Mouse (Mus musculus): ENCODE data around the gene Hist1h4j. TPM values are rescaled to one million over a fixed set of nuclear protein-coding genes. Genes with fewer than 3 reads are reported as not detected.
"Not testable (repeated sequence)": the region's sequence is repeated elsewhere in the genome, so short reads cannot be mapped to it uniquely, and the experiment has no call there.

The Hist1h4j gene
- polyA plus RNA-seq, 1 experiment, result 58.6 TPM

DNA sequence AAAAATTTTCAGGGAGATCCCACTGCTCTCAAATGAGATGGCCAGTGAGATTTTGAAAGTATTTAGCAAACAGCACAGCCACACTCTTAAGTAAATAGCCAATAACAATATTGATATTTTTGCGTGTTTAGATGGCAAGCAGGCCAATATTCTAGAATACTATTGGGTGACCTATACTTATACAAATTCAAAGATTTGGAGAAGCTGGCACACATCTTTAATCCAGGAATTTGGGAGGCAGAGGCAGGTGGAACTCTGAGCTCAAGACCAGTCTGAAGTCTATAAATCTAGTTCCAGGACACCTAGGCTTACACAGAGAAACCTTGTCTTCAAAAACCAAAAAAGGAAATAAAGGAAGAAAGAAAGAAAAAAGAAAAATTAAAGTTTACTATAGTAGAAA, 46.8 kb downstream of the Hist1h4j start:
- Histone ChIP-seq H3K27ac (ENCODE audit: control insufficient read depth, insufficient read depth, low read depth, low read length, poor library complexity) (no peak overlapping the region), H3K4me1 (ENCODE audit: control insufficient read depth, insufficient read depth, low read length) (peaks cover 4% of the 10 kb centered on the region; the same call in 1 of the 2 replicates), H3K4me3 (replicated peaks; ENCODE audit: control insufficient read depth, low read depth, low read length) (no peak overlapping the region)
- WGBS, result 84% methylated on average over 1 of the region's 1 CpGs
- no peak for TF ChIP-seq POLR2A (IDR thresholded peaks at IDR 0.05; ENCODE audit: borderline replicate concordance, control insufficient read depth, low read depth, low read length)
- TF ChIP-seq CTCF (IDR thresholded peaks at IDR 0.05; ENCODE audit: control insufficient read depth, insufficient read depth, low read length), result no peak

DNA sequence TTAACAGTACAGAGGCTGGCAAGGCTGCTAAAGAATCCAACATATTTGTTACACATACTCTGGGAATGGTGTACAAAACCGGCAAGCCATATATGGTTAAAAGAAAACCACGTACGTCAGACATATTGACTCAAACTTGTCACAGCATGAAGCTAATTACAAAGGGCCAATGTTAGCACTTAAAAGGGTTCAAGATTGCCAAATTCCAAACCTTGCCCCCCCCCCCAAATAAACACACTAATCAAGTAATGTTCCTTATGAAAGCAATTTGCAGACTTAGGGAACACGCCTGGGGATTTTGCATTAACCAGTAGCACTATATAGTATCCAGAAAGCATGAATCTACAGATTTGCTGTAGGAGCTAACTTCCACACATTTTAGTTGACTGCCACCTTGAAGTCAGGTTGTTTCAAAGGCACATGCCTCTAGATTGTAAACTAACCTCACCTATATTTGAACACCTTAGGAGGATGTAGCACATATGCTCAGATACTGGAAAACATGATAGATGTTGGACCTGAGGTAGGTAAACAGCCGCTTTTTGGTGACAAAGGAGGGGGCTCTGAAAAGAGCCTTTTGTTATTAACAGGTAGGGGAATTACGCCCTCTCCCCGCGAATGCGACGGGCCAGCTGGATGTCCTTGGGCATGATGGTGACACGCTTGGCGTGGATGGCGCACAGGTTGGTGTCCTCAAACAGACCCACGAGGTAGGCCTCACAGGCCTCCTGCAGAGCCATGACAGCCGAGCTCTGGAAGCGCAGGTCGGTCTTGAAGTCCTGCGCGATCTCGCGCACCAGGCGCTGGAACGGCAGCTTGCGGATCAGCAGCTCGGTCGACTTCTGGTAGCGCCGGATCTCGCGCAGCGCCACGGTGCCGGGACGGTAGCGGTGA, 47.7 kb downstream of the Hist1h4j start:
- Histone ChIP-seq H3K4me3 (replicated peaks; ENCODE audit: control insufficient read depth, low read depth, low read length) (peak overlapping the region; percentile 63), H3K27ac (ENCODE audit: control insufficient read depth, insufficient read depth, low read depth, low read length, poor library complexity) (peak overlapping the region; percentile 98)
- not testable (repeated sequence) for H3K4me1 ChIP-seq (ENCODE audit: control insufficient read depth, insufficient read depth, low read length)
- WGBS, result under 1% methylated on average over 14 of the region's 35 CpGs
- TF ChIP-seq POLR2A (IDR thresholded peaks at IDR 0.05; ENCODE audit: borderline replicate concordance, control insufficient read depth, low read depth, low read length), result peak; percentile 97; the same call in 1 of the 2 replicates

DNA sequence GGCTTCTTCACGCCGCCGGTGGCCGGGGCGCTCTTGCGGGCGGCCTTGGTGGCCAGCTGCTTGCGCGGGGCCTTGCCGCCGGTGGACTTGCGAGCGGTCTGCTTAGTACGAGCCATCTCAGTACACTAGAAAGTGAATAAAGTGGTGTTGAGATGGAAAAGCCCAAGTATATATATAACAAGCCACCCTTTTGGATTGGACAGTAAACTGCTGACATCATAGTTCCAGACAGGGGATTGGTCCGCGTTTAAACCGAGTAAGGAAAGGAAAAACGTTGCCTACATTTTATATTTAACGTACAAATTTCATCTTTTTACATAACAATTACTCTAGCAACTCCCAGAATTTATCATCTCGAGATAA, 48.4 kb downstream of the Hist1h4j start, which contains the start of gene Hist1h3i:
Gene Hist1h3i, minus strand, starts transcription at position 116 of the 363 bp plus-strand sequence.
- WGBS, result 0% methylated on average over 20 of the region's 20 CpGs
- peak within 1 kb of the TSS; percentile 98 for H3K27ac ChIP-seq (ENCODE audit: control insufficient read depth, insufficient read depth, low read depth, low read length, poor library complexity)
- H3K4me1 ChIP-seq (ENCODE audit: control insufficient read depth, insufficient read depth, low read length), result peaks cover 3% of the 10 kb centered on the region; the same call in 1 of the 2 replicates
- TF ChIP-seq POLR2A (IDR thresholded peaks at IDR 0.05; ENCODE audit: borderline replicate concordance, control insufficient read depth, low read depth, low read length) (no peak), CTCF (IDR thresholded peaks at IDR 0.05; ENCODE audit: control insufficient read depth, insufficient read depth, low read length) (no peak)
- peak within 1 kb of the TSS; percentile 63 for H3K4me3 ChIP-seq (replicated peaks; ENCODE audit: control insufficient read depth, low read depth, low read length)

DNA sequence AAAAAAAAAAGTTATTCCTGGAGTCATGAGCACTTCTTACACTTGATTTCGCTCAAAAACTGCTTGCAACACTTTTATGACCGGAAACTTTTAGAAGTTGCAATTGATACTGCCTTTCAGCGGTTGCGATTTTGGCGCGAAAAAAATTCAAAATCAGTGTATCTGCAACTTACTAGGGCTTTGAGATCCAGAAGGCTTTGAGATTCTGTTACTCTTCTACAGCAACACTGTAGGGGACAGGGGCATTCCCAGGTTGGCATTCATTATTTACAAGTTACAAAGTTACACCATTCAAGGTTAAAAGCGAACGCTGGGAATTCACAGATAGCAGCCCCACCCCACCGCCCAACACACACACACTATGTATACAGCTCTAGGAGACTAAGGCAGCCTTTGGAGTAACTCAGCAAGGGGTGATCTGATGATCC, 48.9 kb downstream of the Hist1h4j start:
- peak overlapping the region; percentile 18 for H3K4me3 ChIP-seq (replicated peaks; ENCODE audit: control insufficient read depth, low read depth, low read length)
- WGBS, result 7% methylated on average over 9 of the region's 9 CpGs
- H3K4me1 ChIP-seq (ENCODE audit: control insufficient read depth, insufficient read depth, low read length), result peaks cover 3% of the 10 kb centered on the region; the same call in 1 of the 2 replicates
- TF ChIP-seq POLR2A (IDR thresholded peaks at IDR 0.05; ENCODE audit: borderline replicate concordance, control insufficient read depth, low read depth, low read length), result no peak
- no peak for TF ChIP-seq CTCF (IDR thresholded peaks at IDR 0.05; ENCODE audit: control insufficient read depth, insufficient read depth, low read length)
- H3K27ac ChIP-seq (ENCODE audit: control insufficient read depth, insufficient read depth, low read depth, low read length, poor library complexity), result peak overlapping the region; percentile 94

DNA sequence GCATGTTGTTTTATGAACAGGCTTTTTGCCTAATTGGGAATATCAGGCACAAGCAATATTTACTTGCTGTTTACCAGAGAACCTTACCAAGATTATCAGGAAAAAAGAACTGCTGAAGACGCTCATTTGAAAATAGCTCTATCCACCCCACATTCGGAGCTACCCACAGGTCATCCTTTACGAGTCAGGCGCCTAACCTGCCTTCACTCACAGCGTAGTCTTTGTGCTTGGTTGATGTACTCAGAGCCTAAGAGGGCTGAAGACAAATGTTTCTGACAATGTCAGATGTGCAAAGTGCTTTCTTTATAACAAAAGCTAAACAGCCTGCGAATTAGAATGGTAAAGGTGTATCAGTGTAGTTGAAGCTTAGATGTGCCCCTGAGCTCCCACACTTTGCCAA, 49.4 kb downstream of the Hist1h4j start:
- Histone ChIP-seq H3K4me1 (ENCODE audit: control insufficient read depth, insufficient read depth, low read length) (peaks cover 3% of the 10 kb centered on the region; the same call in 1 of the 2 replicates), H3K27ac (ENCODE audit: control insufficient read depth, insufficient read depth, low read depth, low read length, poor library complexity) (peak overlapping the region; percentile 94; the same call in 1 of the 2 replicates), H3K4me3 (replicated peaks; ENCODE audit: control insufficient read depth, low read depth, low read length) (no peak overlapping the region)
- TF ChIP-seq CTCF (IDR thresholded peaks at IDR 0.05; ENCODE audit: control insufficient read depth, insufficient read depth, low read length) (no peak), POLR2A (IDR thresholded peaks at IDR 0.05; ENCODE audit: borderline replicate concordance, control insufficient read depth, low read depth, low read length) (no peak)
- 72% methylated on average over 6 of the region's 6 CpGs for WGBS

Other genes with a start within 250 kb of the Hist1h4j start
- gene AK157302, start 239.8 kb upstream of the Hist1h4j start, polyA plus RNA-seq (2011; ENCODE audit: insufficient read depth, insufficient read length, low replicate concordance, missing spikeins), result 1.6 TPM in 1 of 2 replicates, not detected in the other
- 14.1 TPM in 1 of 2 replicates, not detected in the other for gene Gm11273, start 233.6 kb upstream of the Hist1h4j start, polyA plus RNA-seq (2011; ENCODE audit: insufficient read depth, insufficient read length, low replicate concordance, missing spikeins)
- 2.1 and 6.4 TPM in 2 replicates for gene Zkscan8, start 203.9 kb upstream of the Hist1h4j start, polyA plus RNA-seq (2011; ENCODE audit: insufficient read depth, insufficient read length, low replicate concordance, missing spikeins)
- not detected in 2 replicates for gene Olfr1366, start 192.3 kb upstream of the Hist1h4j start, polyA plus RNA-seq (2011; ENCODE audit: insufficient read depth, insufficient read length, low replicate concordance, missing spikeins)
- gene Olfr1535, start 175.2 kb upstream of the Hist1h4j start, polyA plus RNA-seq (2011; ENCODE audit: insufficient read depth, insufficient read length, low replicate concordance, missing spikeins), result 0.90 and 1.00 TPM in 2 replicates
- not detected in 2 replicates for gene Olfr1364, start 153.3 kb upstream of the Hist1h4j start, polyA plus RNA-seq (2011; ENCODE audit: insufficient read depth, insufficient read length, low replicate concordance, missing spikeins)
- not detected in 2 replicates for gene Olfr1362, start 121.0 kb upstream of the Hist1h4j start, polyA plus RNA-seq (2011; ENCODE audit: insufficient read depth, insufficient read length, low replicate concordance, missing spikeins)
- not detected in 2 replicates for gene Olfr11, start 92.5 kb upstream of the Hist1h4j start, polyA plus RNA-seq (2011; ENCODE audit: insufficient read depth, insufficient read length, low replicate concordance, missing spikeins)
- not detected in 2 replicates for gene Olfr1361, start 71.7 kb upstream of the Hist1h4j start, polyA plus RNA-seq (2011; ENCODE audit: insufficient read depth, insufficient read length, low replicate concordance, missing spikeins)
- not detected in 2 replicates for gene Olfr1360, start 57.7 kb upstream of the Hist1h4j start, polyA plus RNA-seq (2011; ENCODE audit: insufficient read depth, insufficient read length, low replicate concordance, missing spikeins)
- not detected in 2 replicates for gene Olfr1359, start 37.0 kb upstream of the Hist1h4j start, polyA plus RNA-seq (2011; ENCODE audit: insufficient read depth, insufficient read length, low replicate concordance, missing spikeins)
- gene Hist1h2bl, start 18.9 kb upstream of the Hist1h4j start, polyA plus RNA-seq (2011; ENCODE audit: insufficient read depth, insufficient read length, low replicate concordance, missing spikeins), result 28.9 and 65.7 TPM in 2 replicates
- 19.2 and 21.1 TPM in 2 replicates for gene Hist1h2ai, start 18.6 kb upstream of the Hist1h4j start, polyA plus RNA-seq (2011; ENCODE audit: insufficient read depth, insufficient read length, low replicate concordance, missing spikeins)
- 49.7 and 178 TPM in 2 replicates for gene Hist1h3h, start 17.4 kb upstream of the Hist1h4j start, polyA plus RNA-seq (2011; ENCODE audit: insufficient read depth, insufficient read length, low replicate concordance, missing spikeins)
- gene Hist1h2bm, start 13.0 kb upstream of the Hist1h4j start, polyA plus RNA-seq (2011; ENCODE audit: insufficient read depth, insufficient read length, low replicate concordance, missing spikeins), result 19.6 and 68.6 TPM in 2 replicates
- 358 and 477 TPM in 2 replicates for gene Hist1h4k, start 15.4 kb downstream of the Hist1h4j start, polyA plus RNA-seq (2011; ENCODE audit: insufficient read depth, insufficient read length, low replicate concordance, missing spikeins)
- gene Hist1h2ak, start 18.8 kb downstream of the Hist1h4j start, polyA plus RNA-seq (2011; ENCODE audit: insufficient read depth, insufficient read length, low replicate concordance, missing spikeins), result 25.2 and 61.7 TPM in 2 replicates
- gene Hist1h2bn, start 19.1 kb downstream of the Hist1h4j start, polyA plus RNA-seq (2011; ENCODE audit: insufficient read depth, insufficient read length, low replicate concordance, missing spikeins), result 98.2 and 195 TPM in 2 replicates
- gene Hist1h1b, start 45.6 kb downstream of the Hist1h4j start, polyA plus RNA-seq (2011; ENCODE audit: insufficient read depth, insufficient read length, low replicate concordance, missing spikeins), result 99.1 and 123 TPM in 2 replicates
- 34.1 TPM in 1 of 2 replicates, not detected in the other for gene Hist1h3i, start 48.3 kb downstream of the Hist1h4j start, polyA plus RNA-seq (2011; ENCODE audit: insufficient read depth, insufficient read length, low replicate concordance, missing spikeins)
- 14.9 and 15.3 TPM in 2 replicates for gene Hist1h2an, start 52.2 kb downstream of the Hist1h4j start, polyA plus RNA-seq (2011; ENCODE audit: insufficient read depth, insufficient read length, low replicate concordance, missing spikeins)
- gene Hist1h2bp, start 52.4 kb downstream of the Hist1h4j start, polyA plus RNA-seq (2011; ENCODE audit: insufficient read depth, insufficient read length, low replicate concordance, missing spikeins), result 31.5 and 33.4 TPM in 2 replicates
- gene Hist1h2bq, start 75.1 kb downstream of the Hist1h4j start, polyA plus RNA-seq (2011; ENCODE audit: insufficient read depth, insufficient read length, low replicate concordance, missing spikeins), result 27.5 and 42.9 TPM in 2 replicates
- gene Hist1h2ao, start 75.4 kb downstream of the Hist1h4j start, polyA plus RNA-seq (2011; ENCODE audit: insufficient read depth, insufficient read length, low replicate concordance, missing spikeins), result 5.1 TPM in 1 of 2 replicates, not detected in the other
- gene Hist1h4m, start 76.7 kb downstream of the Hist1h4j start, polyA plus RNA-seq (2011; ENCODE audit: insufficient read depth, insufficient read length, low replicate concordance, missing spikeins), result 157 and 288 TPM in 2 replicates
- 79.8 and 313 TPM in 2 replicates for gene Hist1h4n, start 97.1 kb downstream of the Hist1h4j start, polyA plus RNA-seq (2011; ENCODE audit: insufficient read depth, insufficient read length, low replicate concordance, missing spikeins)
- gene Hist1h2ap, start 98.4 kb downstream of the Hist1h4j start, polyA plus RNA-seq (2011; ENCODE audit: insufficient read depth, insufficient read length, low replicate concordance, missing spikeins), result 94.2 and 102 TPM in 2 replicates
- gene Hist1h2br, start 98.7 kb downstream of the Hist1h4j start, polyA plus RNA-seq (2011; ENCODE audit: insufficient read depth, insufficient read length, low replicate concordance, missing spikeins), result 36.9 and 43.8 TPM in 2 replicates
- 1.4 and 2.5 TPM in 2 replicates for gene Zfp184, start 210.0 kb downstream of the Hist1h4j start, polyA plus RNA-seq (2011; ENCODE audit: insufficient read depth, insufficient read length, low replicate concordance, missing spikeins)
- gene Pom121l2, start 246.1 kb downstream of the Hist1h4j start, polyA plus RNA-seq (2011; ENCODE audit: insufficient read depth, insufficient read length, low replicate concordance, missing spikeins), result not detected in 2 replicates

Data from bone marrow, adult 2 months (tissue).